Mouse (Mus musculus): Measurements from ENCODE around the gene Atp6v0b. TPM values are rescaled to one million over a fixed set of nuclear protein-coding genes. Genes with fewer than 3 reads are reported as not detected.

Gene Atp6v0b
- polyA plus RNA-seq, 1 experiment: 493 TPM

DNA sequence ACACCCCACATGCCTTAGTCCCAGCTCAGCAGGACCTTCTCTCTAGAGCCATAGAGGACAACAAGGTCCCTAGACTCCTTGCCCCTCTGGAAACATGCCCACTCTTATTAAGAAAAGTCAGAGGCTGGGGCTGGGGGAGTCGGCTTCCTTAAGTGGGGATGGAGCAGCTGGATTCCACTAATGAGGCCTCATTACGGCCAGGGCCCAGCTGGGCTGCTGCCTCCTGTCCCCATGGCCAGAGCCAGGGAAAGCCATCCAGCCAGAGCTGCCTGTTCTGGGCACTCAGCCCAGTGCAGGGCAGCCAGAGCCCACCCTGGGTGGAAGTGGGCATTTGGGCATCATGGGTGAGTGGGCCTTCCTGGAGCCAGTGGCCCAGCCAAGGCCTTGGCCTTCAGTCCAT is 40.1 kb downstream of the Atp6v0b start:
- no peaks in the 10 kb centered on the region for H3K9me3 ChIP-seq
- no peak overlapping the region for H3K4me3 ChIP-seq (replicated peaks)
- H3K36me3 ChIP-seq (replicated peaks; ENCODE audit: low read length): peaks cover 4% of the 10 kb centered on the region
- TF ChIP-seq GATA1 (IDR thresholded peaks at IDR 0.05; ENCODE audit: borderline replicate concordance, low read length): no peak
- no peak for TF ChIP-seq FLI1 (IDR thresholded peaks at IDR 0.05; ENCODE audit: low read length)
- peaks cover 71% of the 10 kb centered on the region for H3K27me3 ChIP-seq (replicated peaks)
- no peaks in the 10 kb centered on the region for H3K4me1 ChIP-seq

DNA sequence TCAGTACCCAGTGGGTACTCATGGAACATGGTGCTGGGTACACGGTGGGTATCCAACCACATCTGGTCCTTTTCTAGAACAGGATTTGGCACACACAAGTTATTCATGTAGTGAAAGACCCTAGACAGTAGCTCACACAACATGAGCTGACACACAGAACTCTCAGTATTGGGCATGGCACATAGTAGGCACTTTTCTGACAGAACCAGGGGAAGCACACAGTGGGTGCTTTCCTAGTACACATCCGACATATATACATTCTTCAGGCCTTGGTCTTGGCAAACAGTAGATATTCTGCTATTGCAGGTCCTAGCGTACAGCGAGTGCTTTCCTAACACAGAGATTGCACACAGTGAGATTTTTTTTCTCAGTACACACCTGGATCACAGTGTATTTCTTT is 40.9 kb downstream of the Atp6v0b start:
- peaks cover 4% of the 10 kb centered on the region for H3K36me3 ChIP-seq (replicated peaks; ENCODE audit: low read length)
- no peak overlapping the region for H3K4me3 ChIP-seq (replicated peaks)
- H3K27me3 ChIP-seq (replicated peaks): peaks cover 76% of the 10 kb centered on the region
- H3K4me1 ChIP-seq: no peaks in the 10 kb centered on the region
- H3K9me3 ChIP-seq: no peaks in the 10 kb centered on the region
- TF ChIP-seq FLI1 (IDR thresholded peaks at IDR 0.05; ENCODE audit: low read length) (no peak), GATA1 (IDR thresholded peaks at IDR 0.05; ENCODE audit: borderline replicate concordance, low read length) (no peak)

DNA sequence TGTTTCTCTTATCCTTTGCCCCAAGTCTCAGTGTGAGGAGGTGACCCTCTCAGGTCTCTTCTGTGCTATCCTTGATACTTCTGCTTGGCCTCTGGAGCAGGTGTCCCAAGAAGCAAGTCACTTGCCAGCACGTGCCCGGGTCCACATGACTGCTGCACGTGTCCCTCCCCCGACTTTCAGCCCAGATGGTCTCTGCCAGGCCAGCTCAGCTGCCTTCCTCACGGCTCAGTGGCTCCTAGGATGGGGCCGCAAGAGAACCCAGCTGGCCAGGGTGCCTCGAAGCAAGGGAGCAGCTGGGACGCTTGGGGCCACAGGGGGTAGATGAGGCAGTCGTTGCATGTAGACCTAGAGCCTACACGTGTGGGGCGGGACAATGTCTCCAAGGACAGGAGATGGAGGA is 41.8 kb downstream of the Atp6v0b start:
- Histone ChIP-seq H3K36me3 (replicated peaks; ENCODE audit: low read length) (peaks cover 4% of the 10 kb centered on the region), H3K4me3 (replicated peaks) (no peak overlapping the region), H3K4me1 (no peaks in the 10 kb centered on the region), H3K9me3 (no peaks in the 10 kb centered on the region), H3K27me3 (replicated peaks) (peaks cover 79% of the 10 kb centered on the region)
- TF ChIP-seq FLI1 (IDR thresholded peaks at IDR 0.05; ENCODE audit: low read length): no peak

DNA sequence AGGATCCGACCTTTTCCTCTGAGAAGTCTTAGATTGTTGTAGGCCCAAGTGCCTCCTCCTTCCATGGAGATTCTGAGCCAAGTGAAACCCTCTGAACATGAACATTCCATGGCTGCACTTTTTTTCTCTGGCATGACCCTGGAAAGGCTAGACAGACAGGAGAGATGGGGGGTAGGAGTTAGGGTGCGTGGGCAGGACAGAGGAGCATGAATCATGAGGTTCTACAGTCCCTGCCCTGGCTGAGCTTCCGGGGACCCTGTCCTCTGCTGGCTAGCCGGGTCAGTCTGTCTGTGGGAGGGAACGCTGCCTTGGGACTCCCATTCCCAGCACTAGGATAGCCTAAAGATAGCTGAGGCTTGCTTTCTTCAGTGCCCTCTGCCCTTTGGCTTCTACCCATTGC is 42.7 kb downstream of the Atp6v0b start:
- TF ChIP-seq FLI1 (IDR thresholded peaks at IDR 0.05; ENCODE audit: low read length) (no peak), GATA1 (IDR thresholded peaks at IDR 0.05; ENCODE audit: borderline replicate concordance, low read length) (no peak)
- Histone ChIP-seq H3K4me3 (replicated peaks) (no peak overlapping the region), H3K27me3 (replicated peaks) (peaks cover 76% of the 10 kb centered on the region), H3K4me1 (0 out of 2 replicates have a peak, but pooled peaks cover under 1% of the 10 kb centered on the region), H3K9me3 (no peaks in the 10 kb centered on the region), H3K36me3 (replicated peaks; ENCODE audit: low read length) (peaks cover 4% of the 10 kb centered on the region)

DNA sequence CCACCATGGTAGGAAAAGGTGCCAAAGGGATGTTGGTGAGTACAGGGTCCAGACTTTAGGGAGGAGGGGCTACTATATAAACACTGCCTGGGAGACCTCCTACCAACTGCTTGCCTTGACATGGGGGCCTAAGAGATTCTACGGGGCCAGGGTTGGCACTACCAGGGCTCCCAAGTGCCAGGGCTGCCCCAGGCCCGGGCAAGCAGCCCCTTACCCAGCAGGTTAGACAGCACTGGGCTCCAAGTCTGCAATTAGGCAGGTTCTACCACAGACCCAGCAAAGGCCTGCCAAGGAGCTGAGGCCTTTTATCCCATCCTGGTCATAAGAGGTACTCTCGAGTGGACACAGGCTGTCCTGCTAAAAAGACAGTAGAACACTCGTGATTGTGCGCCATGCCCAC is 44.0 kb downstream of the Atp6v0b start:
- Histone ChIP-seq H3K36me3 (replicated peaks; ENCODE audit: low read length) (peaks cover 4% of the 10 kb centered on the region), H3K9me3 (no peaks in the 10 kb centered on the region), H3K4me1 (peaks cover 10% of the 10 kb centered on the region), H3K4me3 (replicated peaks) (no peak overlapping the region), H3K27me3 (replicated peaks) (peaks cover 70% of the 10 kb centered on the region)
- TF ChIP-seq GATA1 (IDR thresholded peaks at IDR 0.05; ENCODE audit: borderline replicate concordance, low read length) (no peak), FLI1 (IDR thresholded peaks at IDR 0.05; ENCODE audit: low read length) (no peak)

DNA sequence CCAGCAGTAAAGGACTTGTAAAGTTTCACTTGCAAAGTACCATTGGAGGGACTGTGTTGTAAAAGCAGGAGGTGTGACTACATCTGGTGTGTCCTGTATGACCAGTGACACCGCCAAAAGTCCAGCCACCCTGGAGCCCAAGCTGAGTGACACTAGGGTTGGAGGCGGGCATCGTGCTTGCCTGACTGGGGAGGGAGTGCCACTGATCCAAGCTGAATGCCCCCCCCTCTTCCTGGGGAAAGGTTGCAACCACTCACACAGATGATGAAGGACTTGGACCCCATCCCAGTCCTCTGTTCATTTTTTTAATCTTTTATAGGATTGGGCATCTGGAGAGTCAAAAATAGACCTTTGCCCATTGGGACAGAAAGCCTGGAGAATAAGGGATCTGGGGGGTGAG is 45.6 kb downstream of the Atp6v0b start:
- TF ChIP-seq FLI1 (IDR thresholded peaks at IDR 0.05; ENCODE audit: low read length) (no peak), GATA1 (IDR thresholded peaks at IDR 0.05; ENCODE audit: borderline replicate concordance, low read length) (no peak)
- no peaks in the 10 kb centered on the region for H3K9me3 ChIP-seq
- H3K4me1 ChIP-seq: peaks cover 22% of the 10 kb centered on the region
- H3K4me3 ChIP-seq (replicated peaks): no peak overlapping the region
- H3K27me3 ChIP-seq (replicated peaks): peaks cover 68% of the 10 kb centered on the region
- peaks cover 4% of the 10 kb centered on the region for H3K36me3 ChIP-seq (replicated peaks; ENCODE audit: low read length)

DNA sequence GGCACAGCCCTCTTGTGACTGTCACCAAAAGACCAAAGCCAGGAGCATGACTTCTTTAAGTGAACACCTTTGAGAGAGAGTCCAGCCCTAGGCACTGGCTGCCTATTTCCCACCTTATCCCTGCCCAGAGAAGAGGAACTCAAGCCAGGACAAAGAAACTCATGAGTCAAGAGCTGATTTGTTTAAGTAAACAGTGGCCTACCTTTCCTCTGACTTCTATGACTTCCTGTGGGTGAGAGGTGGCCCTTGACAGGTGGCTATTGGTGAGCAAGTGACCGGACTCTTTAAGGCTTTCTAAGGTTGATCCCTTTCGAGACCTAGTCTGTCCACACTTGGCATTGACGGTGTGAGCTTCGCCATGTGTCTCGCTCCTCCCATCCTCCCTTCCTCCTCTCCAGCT is 46.3 kb downstream of the Atp6v0b start:
- Histone ChIP-seq H3K4me3 (replicated peaks) (no peak overlapping the region), H3K36me3 (replicated peaks; ENCODE audit: low read length) (peaks cover under 1% of the 10 kb centered on the region), H3K9me3 (no peaks in the 10 kb centered on the region), H3K27me3 (replicated peaks) (peaks cover 67% of the 10 kb centered on the region), H3K4me1 (peaks cover 28% of the 10 kb centered on the region)
- TF ChIP-seq GATA1 (IDR thresholded peaks at IDR 0.05; ENCODE audit: borderline replicate concordance, low read length) (no peak), FLI1 (IDR thresholded peaks at IDR 0.05; ENCODE audit: low read length) (no peak)

DNA sequence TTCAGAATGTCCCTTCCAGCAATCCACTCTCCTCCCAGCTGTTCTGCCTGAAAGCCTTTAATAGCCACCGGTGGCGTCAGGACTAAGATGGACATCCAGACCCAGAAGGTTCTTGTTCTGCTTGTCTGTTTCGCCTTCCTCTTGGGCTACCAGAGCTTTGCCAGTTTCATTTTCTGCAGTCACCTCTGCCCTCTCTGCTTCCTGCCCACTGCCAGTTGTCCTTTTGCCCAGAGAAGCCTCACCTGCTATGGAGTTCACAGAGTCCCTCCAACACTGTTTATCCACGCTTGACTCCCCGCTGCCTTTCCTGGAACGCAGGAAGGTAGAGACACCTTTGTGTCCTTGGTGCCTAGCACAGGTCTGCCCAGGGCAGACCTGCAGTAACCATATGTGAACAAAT is 47.8 kb downstream of the Atp6v0b start:
- no peaks in the 10 kb centered on the region for H3K36me3 ChIP-seq (replicated peaks; ENCODE audit: low read length)
- peaks cover 69% of the 10 kb centered on the region for H3K27me3 ChIP-seq (replicated peaks)
- no peak overlapping the region for H3K4me3 ChIP-seq (replicated peaks)
- TF ChIP-seq GATA1 (IDR thresholded peaks at IDR 0.05; ENCODE audit: borderline replicate concordance, low read length): no peak
- TF ChIP-seq FLI1 (IDR thresholded peaks at IDR 0.05; ENCODE audit: low read length): no peak
- no peaks in the 10 kb centered on the region for H3K9me3 ChIP-seq
- H3K4me1 ChIP-seq: peaks cover 42% of the 10 kb centered on the region

DNA sequence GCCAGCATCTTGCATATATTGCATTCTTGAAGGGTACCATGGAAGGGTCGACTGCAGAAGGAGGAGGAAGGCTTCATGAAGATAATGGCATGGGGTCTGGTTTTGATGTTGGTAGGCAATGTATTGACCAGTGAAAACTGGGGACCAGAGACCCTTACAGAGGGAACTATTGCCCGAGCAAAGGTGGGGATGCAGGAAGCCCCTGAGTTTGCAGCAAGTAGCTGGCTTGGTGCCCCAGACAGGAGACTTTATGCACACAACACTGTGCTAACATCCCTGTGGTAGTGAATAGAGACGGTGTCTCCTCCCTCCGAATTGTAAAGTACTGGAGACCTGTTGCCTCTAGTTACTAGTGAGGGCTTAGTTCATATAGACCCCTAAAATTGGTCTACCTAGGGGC is 49.9 kb downstream of the Atp6v0b start:
- Histone ChIP-seq H3K4me3 (replicated peaks) (no peak overlapping the region), H3K9me3 (no peaks in the 10 kb centered on the region), H3K27me3 (replicated peaks) (peaks cover 64% of the 10 kb centered on the region), H3K36me3 (replicated peaks; ENCODE audit: low read length) (no peaks in the 10 kb centered on the region), H3K4me1 (peaks cover 49% of the 10 kb centered on the region)
- TF ChIP-seq FLI1 (IDR thresholded peaks at IDR 0.05; ENCODE audit: low read length) (no peak), GATA1 (IDR thresholded peaks at IDR 0.05; ENCODE audit: borderline replicate concordance, low read length) (no peak)

DNA sequence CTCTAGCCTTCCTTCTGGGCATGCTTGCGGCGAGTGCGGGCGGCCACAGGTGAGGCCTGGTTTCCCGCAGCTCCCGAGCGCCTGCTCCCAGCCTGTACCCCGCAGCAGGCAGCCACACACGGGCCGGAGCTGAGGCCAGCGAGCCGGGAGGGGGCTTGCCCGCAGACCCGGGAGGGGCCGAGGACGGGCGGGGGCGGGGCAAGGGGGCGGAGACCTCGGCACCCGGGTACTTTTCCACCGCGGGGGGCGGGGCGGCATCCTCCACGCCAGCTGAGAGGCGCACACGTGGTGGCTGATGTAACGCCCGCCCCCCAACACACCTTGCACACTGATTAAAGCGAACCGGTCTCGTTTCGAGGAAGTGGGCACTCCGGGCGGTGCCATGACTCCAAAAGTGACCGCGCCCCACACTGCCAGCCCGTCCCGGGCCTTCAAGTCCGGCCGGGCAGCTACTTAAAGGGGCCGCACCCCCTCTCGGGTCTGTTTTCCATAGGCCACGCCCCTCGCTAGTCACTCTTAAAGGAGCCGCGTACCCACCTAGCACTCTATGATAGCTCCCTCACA is 50.8 kb downstream of the Atp6v0b start:
- Histone ChIP-seq H3K4me3 (replicated peaks) (peak overlapping the region; percentile 94), H3K9me3 (no peaks in the 10 kb centered on the region), H3K36me3 (replicated peaks; ENCODE audit: low read length) (no peaks in the 10 kb centered on the region), H3K4me1 (peaks cover 59% of the 10 kb centered on the region), H3K27me3 (replicated peaks) (peaks cover 60% of the 10 kb centered on the region)
- no peak for TF ChIP-seq GATA1 (IDR thresholded peaks at IDR 0.05; ENCODE audit: borderline replicate concordance, low read length)
- TF ChIP-seq FLI1 (IDR thresholded peaks at IDR 0.05; ENCODE audit: low read length): no peak
